Mouse (Mus musculus): ENCODE results near the gene Rtn4rl2.

GRCm38 (mm10) chr2:84840748-84841563 is 45.6 kb downstream of the Rtn4rl2 start:
- no peak for TF ChIP-seq CTCF (IDR thresholded peaks at IDR 0.05; ENCODE audit: control insufficient read depth, insufficient read depth, insufficient replicate concordance, low read depth, low read length)
- TF ChIP-seq POLR2A (IDR thresholded peaks at IDR 0.05; ENCODE audit: control insufficient read depth, low read depth, low read length), result no peak
